Mouse (Mus musculus) megakaryocyte, embryonic 14.5 days (primary cell): ENCODE measurements around the gene Syt1.

Experiments
- FLI1 ChIP-seq: IDR thresholded peaks from 2 replicates; pipeline ENCODE4 v1.6.1; 2012; ENCODE audit warnings: low read length, inconsistent platforms, mixed read lengths
- GATA1 ChIP-seq: IDR thresholded peaks from 3 replicates; pipeline ENCODE4 v1.6.1; 2012; ENCODE audit warnings: mixed read lengths, low read length, inconsistent platforms, borderline replicate concordance

- TF ChIP-seq FLI1 (no peak), GATA1 (no peak)
Observed at GRCm38 (mm10) chr10:108753304-108753703, 257.5 kb downstream of the Syt1 start.
